ENCODE assay signal across 19 mouse cellular contexts in the genomic region with DNA sequence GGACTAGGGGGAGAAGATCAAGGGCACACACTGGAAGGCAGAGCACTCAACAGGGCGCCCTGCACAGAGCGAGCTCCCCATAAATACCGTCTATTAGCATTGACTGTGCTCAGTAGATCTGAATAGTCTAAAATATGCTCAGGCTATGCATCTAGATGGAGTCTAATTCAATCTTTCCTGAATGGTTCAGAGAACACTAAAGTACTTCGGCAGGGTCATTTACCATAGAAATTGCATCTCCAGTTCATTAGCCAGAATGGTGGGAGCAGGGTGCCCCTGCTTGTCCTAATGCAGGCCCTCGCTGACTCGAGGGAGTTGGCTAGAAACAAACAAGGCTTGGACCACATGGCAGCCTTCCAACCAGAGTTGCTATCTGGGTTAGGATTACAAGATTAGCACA.
DNase-seq lines count a peak whose midpoint lies in the region; ATAC-seq lines count a peak whose summit lies in the region.
"Had no signal": no experiment of that assay in that cellular context is flagged by ENCODE, and none has a peak within 500 bp of the region (broad histone marks: within the 10 kb centered on the region; RNA-seq: fewer than 3 reads in every experiment).

No protein-coding gene starts in this region.

- H3K4me3 ChIP-seq in kidney, embryonic 14.5 days (ENCODE audit: low read length) = no peak overlapping the region
- no peak overlapping the region for H3K4me3 ChIP-seq in forebrain, embryonic 16.5 days (replicated peaks; ENCODE audit: low read length)
- no peak overlapping the region for H3K4me3 ChIP-seq in neural tube, embryonic 14.5 days (ENCODE audit: low read depth, low read length)
- H3K4me3 ChIP-seq: embryonic facial prominence, embryonic 13.5 days; midbrain, embryonic 10.5 days had no signal

- H3K36me3 ChIP-seq in kidney, embryonic 14.5 days (ENCODE audit: control insufficient read depth, insufficient read depth, low read length) = no peaks in the 10 kb centered on the region
- no peaks in the 10 kb centered on the region for H3K36me3 ChIP-seq in forebrain, embryonic 16.5 days (ENCODE audit: control insufficient read depth, insufficient read depth)
- H3K36me3 ChIP-seq in neural tube, embryonic 14.5 days (ENCODE audit: control insufficient read depth, insufficient read depth, low read length) = no peaks in the 10 kb centered on the region
- H3K36me3 ChIP-seq: embryonic facial prominence, embryonic 13.5 days; midbrain, embryonic 10.5 days had no signal

- no peak overlapping the region for H3K27ac ChIP-seq in kidney, embryonic 14.5 days (ENCODE audit: low read depth, low read length)
- H3K27ac ChIP-seq in forebrain, embryonic 16.5 days (ENCODE audit: low read length) = no peak overlapping the region
- no peak overlapping the region for H3K27ac ChIP-seq in neural tube, embryonic 14.5 days (ENCODE audit: low read depth, low read length)
- H3K27ac ChIP-seq: embryonic facial prominence, embryonic 13.5 days; midbrain, embryonic 10.5 days had no signal

- peak; percentile 63 for ATAC-seq in kidney, embryonic 14.5 days (ENCODE audit: low FRiP score, low TSS enrichment)
- ATAC-seq in forebrain, embryonic 16.5 days = peak; percentile 72
- ATAC-seq in neural tube, embryonic 14.5 days (ENCODE audit: low read depth) = peak; percentile 60
- ATAC-seq in megakaryocyte progenitor cell, adult 5-6 weeks (replicated peaks; ENCODE audit: poor library complexity) = no peak
- ATAC-seq: CD4-positive, CD25-positive, alpha-beta regulatory T cell, adult 4 months; liver, postnatal 0 days had no signal

- no peaks in the 10 kb centered on the region for H3K4me1 ChIP-seq in kidney, embryonic 14.5 days (ENCODE audit: control insufficient read depth, insufficient read depth, low read length)
- H3K4me1 ChIP-seq in forebrain, embryonic 16.5 days (replicated peaks; ENCODE audit: control insufficient read depth, insufficient read depth, low read length) = peaks cover 16% of the 10 kb centered on the region
- H3K4me1 ChIP-seq in neural tube, embryonic 14.5 days (ENCODE audit: control insufficient read depth, insufficient read depth, low read length) = peaks cover 4% of the 10 kb centered on the region; the same call in 1 of the 2 replicates

- no peak overlapping the region for H3K4me2 ChIP-seq in kidney, embryonic 14.5 days (replicated peaks; ENCODE audit: low read depth, low read length)
- no peak overlapping the region for H3K4me2 ChIP-seq in forebrain, embryonic 16.5 days (ENCODE audit: low read length)
- H3K4me2 ChIP-seq in neural tube, embryonic 14.5 days (ENCODE audit: low read depth, low read length) = no peak overlapping the region
- H3K4me2 ChIP-seq: embryonic facial prominence, embryonic 13.5 days; heart, embryonic 11.5 days had no signal

- no peak for DNase-seq in kidney, adult 11 months
- peak; percentile 22 for DNase-seq in ovary, adult 18-20 months (ENCODE audit: low spot score)
- DNase-seq in ovary, postnatal 10 days (ENCODE audit: low spot score) = no peak
- DNase-seq in frontal cortex, postnatal 36 days (ENCODE audit: low spot score in 2 of 2) = no peak
- DNase-seq: adrenal gland, postnatal 14 days; cerebellum, postnatal 36 days; gastrocnemius, postnatal 25 days; heart, postnatal 36 days; kidney, adult 2 months; liver, postnatal 0 days; thymus, postnatal 4 days had no signal

- H3K9me3 ChIP-seq in kidney, embryonic 14.5 days (ENCODE audit: control insufficient read depth, low read length) = no peaks in the 10 kb centered on the region
- no peaks in the 10 kb centered on the region for H3K9me3 ChIP-seq in forebrain, embryonic 16.5 days (ENCODE audit: control insufficient read depth, low read length)
- H3K9me3 ChIP-seq in neural tube, embryonic 14.5 days (ENCODE audit: control insufficient read depth, low read length) = no peaks in the 10 kb centered on the region
- H3K9me3 ChIP-seq: embryonic facial prominence, embryonic 13.5 days; midbrain, embryonic 10.5 days had no signal

- WGBS in kidney, embryonic 14.5 days = 48% methylated on average over 6 of the region's 6 CpGs
- WGBS in forebrain, embryonic 16.5 days = 24% methylated on average over 6 of the region's 6 CpGs
- WGBS in neural tube, embryonic 14.5 days = 41% methylated on average over 6 of the region's 6 CpGs

- H3K9ac ChIP-seq in kidney, embryonic 14.5 days (ENCODE audit: low read depth, low read length) = no peak overlapping the region
- H3K9ac ChIP-seq in forebrain, embryonic 16.5 days (replicated peaks; ENCODE audit: low read depth, low read length) = no peak overlapping the region
- no peak overlapping the region for H3K9ac ChIP-seq in neural tube, embryonic 14.5 days (replicated peaks; ENCODE audit: low read depth, low read length)
- H3K9ac ChIP-seq: embryonic facial prominence, embryonic 13.5 days; liver, postnatal 0 days had no signal

- H3K27me3 ChIP-seq in kidney, embryonic 14.5 days (ENCODE audit: control insufficient read depth, insufficient read depth, low read length) = no peaks in the 10 kb centered on the region
- H3K27me3 ChIP-seq in forebrain, embryonic 16.5 days (replicated peaks; ENCODE audit: control insufficient read depth, insufficient read depth, low read length) = no peaks in the 10 kb centered on the region
- H3K27me3 ChIP-seq in neural tube, embryonic 14.5 days (ENCODE audit: control insufficient read depth, insufficient read depth, low read length) = no peaks in the 10 kb centered on the region
- H3K27me3 ChIP-seq: embryonic facial prominence, embryonic 13.5 days had no signal
